Mouse (Mus musculus) C2C12 (cell line): ENCODE measurements around the gene Siae.

Experiments used
- CTCF ChIP-seq: IDR thresholded peaks from one replicate; pipeline ENCODE4 v1.5.1; 2011; ENCODE audit not compliant: control insufficient read depth, insufficient read depth, insufficient read length
- MYOD1 ChIP-seq: IDR thresholded peaks from one replicate; pipeline ENCODE4 v1.6.1; 2011; ENCODE audit warnings: low read depth; ENCODE audit not compliant: control insufficient read depth, insufficient read length
- USF1 ChIP-seq: IDR thresholded peaks from one replicate; pipeline ENCODE4 v1.6.1; 2011; ENCODE audit warnings: low read depth, mild to moderate bottlenecking, control low read depth, moderate library complexity

DNA sequence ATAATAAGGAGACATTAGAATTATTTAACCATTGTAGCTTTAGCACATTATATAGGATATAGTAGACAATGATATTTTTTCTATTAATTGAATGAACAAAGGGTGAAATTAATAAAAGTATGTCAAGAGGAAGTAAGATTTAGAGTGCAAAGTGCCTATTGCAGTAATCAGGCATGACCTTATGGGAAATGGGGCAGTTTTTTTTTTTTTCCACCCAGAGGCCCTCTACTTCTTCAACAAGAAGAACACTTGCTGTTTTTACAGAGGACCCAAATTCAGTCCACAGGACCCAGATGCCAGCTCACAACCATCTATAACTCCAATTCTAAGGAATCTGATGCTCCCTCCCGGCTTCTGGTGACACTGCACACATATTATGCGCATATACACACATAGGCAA is 5.1 kb downstream of the Siae start:
- no peak for TF ChIP-seq USF1
- no peak for TF ChIP-seq CTCF
- TF ChIP-seq MYOD1 = no peak
